Mouse (Mus musculus): ENCODE measurements around the gene Nbea. TPM values are rescaled to one million over a fixed set of nuclear protein-coding genes. Genes with fewer than 3 reads are reported as not detected.

Nbea gene
- polyA plus RNA-seq, 1 experiment from 2014 or later, result 0.59 TPM

- H3K27me3 ChIP-seq (ENCODE audit: control insufficient read depth, insufficient read depth, low read depth, low read length), result no peaks in the 10 kb centered on the region
- no peak overlapping the region for H3K9ac ChIP-seq (ENCODE audit: low read depth, low read length)
- no peak for ATAC-seq (ENCODE audit: low read depth)
- 31% methylated on average over 12 of the region's 12 CpGs for WGBS (ENCODE audit: insufficient replicate concordance)
- H3K9me3 ChIP-seq (replicated peaks; ENCODE audit: control insufficient read depth, low read length), result no peaks in the 10 kb centered on the region
- no peaks in the 10 kb centered on the region for H3K36me3 ChIP-seq (ENCODE audit: control insufficient read depth, insufficient read depth)
- H3K4me2 ChIP-seq (ENCODE audit: low read depth, low read length), result no peak overlapping the region
- H3K27ac ChIP-seq (ENCODE audit: low read length), result no peak overlapping the region
- H3K4me3 ChIP-seq (ENCODE audit: low read depth, low read length), result no peak overlapping the region
- no peaks in the 10 kb centered on the region for H3K4me1 ChIP-seq (ENCODE audit: control insufficient read depth, low read depth, low read length)
Observed at GRCm38 (mm10) chr3:55587972-55588946, 595.2 kb downstream of the Nbea start.

- Histone ChIP-seq H3K27me3 (ENCODE audit: control insufficient read depth, insufficient read depth, low read depth, low read length) (no peaks in the 10 kb centered on the region), H3K9ac (ENCODE audit: low read depth, low read length) (no peak overlapping the region), H3K4me3 (ENCODE audit: low read depth, low read length) (no peak overlapping the region), H3K36me3 (ENCODE audit: control insufficient read depth, insufficient read depth) (no peaks in the 10 kb centered on the region), H3K4me2 (ENCODE audit: low read depth, low read length) (no peak overlapping the region), H3K9me3 (replicated peaks; ENCODE audit: control insufficient read depth, low read length) (no peaks in the 10 kb centered on the region), H3K27ac (ENCODE audit: low read length) (no peak overlapping the region), H3K4me1 (ENCODE audit: control insufficient read depth, low read depth, low read length) (no peaks in the 10 kb centered on the region)
- ATAC-seq (ENCODE audit: low read depth), result no peak
- WGBS (ENCODE audit: insufficient replicate concordance), result 61% methylated on average over 12 of the region's 12 CpGs
Observed at GRCm38 (mm10) chr3:55587434-55587971, 596.0 kb downstream of the Nbea start.

Measured in liver, embryonic 16.5 days (tissue).